Mouse (Mus musculus): ENCODE data around the gene Ttc7b.

GRCm38 (mm10) chr12:100445271-100445670 is 75.4 kb downstream of the Ttc7b start:
- TF ChIP-seq CTCF (IDR thresholded peaks at IDR 0.05; ENCODE audit: insufficient read depth, low read depth, low read length) (no peak), POLR2A (IDR thresholded peaks at IDR 0.05; ENCODE audit: insufficient read depth, low read depth, low read length) (no peak)
